Mouse (Mus musculus) retina, postnatal 1 day (tissue): Measurements from ENCODE around the gene Smagp.

ENCODE experiments used
- DNase-seq: peaks from one replicate; pipeline ENCODE4 v3.0.0-alpha.2; 2012

Smagp gene

DNA sequence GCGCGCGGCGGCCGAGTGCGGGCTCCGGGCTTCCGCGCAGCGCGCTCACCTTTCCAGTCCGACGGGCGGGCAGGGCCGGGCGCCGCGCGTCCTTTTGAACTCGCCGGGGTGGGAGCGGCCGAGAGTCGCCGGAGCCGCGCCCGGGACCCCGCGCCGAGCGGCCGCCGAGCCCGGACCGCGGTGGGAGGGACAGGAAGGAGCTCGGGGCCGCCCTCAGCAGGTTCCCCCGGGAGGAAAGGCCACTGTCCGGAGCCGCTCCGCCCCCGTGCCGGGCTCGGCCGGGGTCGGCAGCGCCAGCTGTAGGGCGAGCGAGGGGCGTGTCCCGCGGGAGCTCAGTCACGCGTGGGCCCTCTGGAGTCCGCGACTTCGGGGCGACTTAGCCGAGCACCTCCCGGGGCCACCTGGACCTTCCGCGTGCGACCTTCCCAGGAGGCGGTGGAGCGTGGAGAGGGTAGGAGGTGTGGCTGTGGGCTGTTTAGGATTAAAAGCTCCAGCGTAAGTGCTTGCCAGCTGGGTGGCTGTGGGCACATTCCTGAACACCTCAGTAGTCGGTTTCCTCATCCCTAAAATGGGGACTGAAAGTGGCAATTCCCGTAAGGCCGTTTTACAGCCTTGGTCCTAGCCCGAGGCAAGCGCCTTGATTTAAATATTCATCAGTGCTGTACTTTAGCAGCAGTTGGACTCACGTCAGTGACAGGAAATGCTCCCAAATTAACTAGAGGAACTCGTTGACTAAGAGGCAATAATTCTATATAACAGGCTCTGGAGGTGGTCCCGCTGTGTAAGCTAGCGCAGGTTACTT, at the start of gene Smagp:
TSS of gene Smagp (minus strand) at position 241 of the 802 bp plus-strand sequence.
- peak; percentile 56 for DNase-seq

DNA sequence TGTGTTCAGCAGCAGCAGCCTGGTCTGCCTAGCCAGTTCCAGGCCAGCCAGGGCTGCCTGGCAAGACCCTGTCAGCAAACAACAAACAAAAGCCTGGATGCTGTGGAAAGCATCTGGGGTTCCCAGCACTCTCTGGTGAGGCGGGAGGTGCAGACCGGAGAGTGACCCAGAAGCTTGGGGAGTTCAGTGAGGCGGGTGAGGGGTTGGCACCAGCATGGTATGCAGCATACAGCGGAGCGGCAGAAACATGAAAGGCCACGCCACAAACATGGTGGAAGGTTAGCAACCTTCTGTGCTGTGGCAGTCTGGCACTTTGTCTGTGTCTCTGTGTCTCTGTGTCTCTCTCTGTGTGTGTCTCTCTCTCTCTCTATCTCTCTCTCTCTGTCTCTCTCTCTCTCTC, 49.7 kb upstream of the Smagp start:
- DNase-seq = no peak

DNA sequence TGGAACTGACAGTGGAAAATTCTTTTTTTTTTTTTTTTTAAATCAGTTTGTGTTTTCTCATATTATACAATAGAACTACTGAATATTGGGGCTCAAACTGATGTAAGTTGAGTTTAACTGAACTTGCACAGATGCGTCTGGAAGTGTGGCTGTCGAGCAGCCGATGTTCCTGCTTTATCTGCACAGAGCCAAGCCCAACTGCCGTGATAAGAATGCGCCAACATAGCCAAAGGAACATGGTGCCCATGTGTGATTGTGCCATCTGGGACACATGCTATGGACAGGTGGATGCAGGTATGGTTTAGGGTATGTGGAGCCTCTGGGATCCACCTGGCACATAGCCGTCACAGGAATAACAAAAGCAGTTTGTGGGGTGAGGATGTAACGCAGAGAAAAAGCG, 49.1 kb upstream of the Smagp start:
- no peak for DNase-seq

DNA sequence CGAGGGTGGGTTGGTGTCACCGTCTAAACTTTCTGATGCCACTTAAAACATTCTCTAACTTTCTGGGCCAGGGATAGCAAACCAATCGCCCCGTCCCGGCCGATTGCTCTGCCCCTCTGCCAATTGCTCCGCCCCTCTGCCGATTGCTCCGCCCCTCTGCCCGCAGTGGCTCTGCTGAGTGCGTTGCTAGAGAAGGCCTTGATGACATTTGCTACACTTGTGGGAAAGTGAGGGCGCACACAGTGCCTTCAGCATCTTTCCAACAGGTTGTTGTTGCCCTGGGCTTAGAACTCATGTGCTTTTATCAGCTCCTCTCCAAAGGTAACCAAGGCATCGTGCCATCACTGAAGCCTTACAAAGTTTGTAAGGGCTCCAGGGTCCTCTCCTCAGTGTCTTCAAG, 48.5 kb upstream of the Smagp start:
- no peak for DNase-seq

DNA sequence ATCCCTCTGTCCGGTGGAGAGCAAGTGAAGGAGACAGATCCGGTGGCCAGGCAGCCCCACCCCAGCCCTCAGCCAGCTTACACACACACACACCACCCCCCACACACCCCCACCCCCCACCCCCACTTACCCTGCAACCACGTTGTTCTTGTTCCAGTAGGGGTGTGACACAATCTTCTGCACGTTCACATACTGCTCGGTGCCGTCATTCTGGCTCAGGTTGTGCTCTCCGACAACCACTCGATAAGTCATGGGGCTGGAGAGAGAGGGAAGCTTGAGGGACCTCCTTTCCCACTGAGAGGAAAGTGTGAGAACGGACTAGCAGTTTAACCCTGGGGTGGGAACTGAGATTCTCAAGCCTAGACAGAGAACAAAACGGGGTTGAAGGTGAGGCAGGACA, 47.7 kb upstream of the Smagp start:
- DNase-seq = no peak

DNA sequence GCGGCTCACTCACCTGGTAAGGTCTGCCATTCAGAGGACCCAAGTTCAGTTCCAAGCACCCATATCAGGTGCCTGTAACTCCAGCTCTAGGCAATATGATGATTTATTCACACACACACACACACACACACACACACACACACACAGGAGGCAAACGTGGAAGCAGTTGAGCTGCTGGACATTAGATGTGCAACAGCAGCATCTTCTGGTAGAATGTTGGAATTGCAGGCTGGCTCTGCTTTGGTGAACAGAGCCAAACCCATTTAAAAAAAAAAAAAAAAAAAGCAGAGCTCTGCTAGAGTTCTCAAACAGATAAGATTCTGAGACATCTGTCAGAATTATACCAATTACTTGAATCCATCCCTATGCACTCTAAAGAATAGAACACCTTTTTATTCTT, 46.3 kb upstream of the Smagp start:
- peak; percentile 89 for DNase-seq

DNA sequence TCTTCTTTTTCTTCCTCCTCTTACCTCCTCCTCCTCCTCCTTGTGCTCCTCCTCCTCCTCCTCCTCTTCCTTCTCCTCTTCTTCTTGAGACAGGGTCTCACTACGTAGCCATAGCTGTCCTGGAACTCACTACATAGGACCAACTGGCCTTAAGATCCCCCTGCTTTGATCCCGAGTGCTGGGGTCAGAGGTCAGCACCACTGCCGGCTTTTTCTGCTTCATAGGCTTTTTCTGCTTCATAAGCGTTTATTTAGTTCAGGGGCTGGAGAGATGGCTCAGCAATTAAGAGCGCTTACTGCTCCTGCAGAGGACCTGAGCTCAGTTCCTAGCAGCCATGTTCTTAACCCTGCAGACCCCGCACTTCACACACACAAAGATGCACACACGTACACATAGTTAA, 45.0 kb upstream of the Smagp start:
- no peak for DNase-seq

DNA sequence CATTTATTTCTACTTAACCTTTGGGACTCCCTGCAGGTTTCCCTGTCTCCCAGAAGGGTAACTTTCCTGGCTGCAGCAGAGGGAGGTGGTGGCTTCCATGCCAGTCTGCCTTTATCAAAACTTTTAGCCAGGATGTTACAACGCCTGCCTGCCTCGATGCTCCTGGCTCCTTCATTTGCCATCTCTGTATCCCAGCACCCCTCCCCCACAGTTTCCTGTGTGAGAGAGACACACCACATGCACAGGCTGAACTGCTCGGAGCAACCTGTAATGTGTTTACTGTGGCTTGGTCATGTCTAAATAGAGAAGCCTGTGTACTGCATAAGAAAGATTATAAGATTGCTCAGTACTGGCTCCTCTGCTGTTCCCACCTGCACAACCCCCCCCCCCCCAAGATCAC, 43.6 kb upstream of the Smagp start:
- no peak for DNase-seq

DNA sequence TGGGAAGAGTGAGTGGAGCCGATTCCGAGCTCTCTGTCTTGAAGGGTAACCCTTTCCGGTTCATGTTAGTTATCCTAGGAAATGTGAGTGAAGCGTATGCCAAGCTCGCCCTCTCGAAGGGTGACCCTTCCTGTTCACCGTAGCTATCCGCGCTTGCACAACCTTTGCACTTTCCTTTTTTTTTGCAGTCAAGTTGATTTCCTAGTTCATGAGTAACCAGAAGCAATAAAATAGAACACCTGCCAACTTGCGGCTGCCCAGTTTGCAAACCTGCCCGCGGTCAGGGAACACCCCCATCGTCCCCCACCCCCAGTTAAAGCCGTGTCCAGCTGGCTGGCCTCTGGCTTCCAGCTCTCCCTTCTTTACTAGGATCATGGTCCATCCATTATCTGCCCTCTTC, 42.3 kb upstream of the Smagp start:
- DNase-seq = no peak

DNA sequence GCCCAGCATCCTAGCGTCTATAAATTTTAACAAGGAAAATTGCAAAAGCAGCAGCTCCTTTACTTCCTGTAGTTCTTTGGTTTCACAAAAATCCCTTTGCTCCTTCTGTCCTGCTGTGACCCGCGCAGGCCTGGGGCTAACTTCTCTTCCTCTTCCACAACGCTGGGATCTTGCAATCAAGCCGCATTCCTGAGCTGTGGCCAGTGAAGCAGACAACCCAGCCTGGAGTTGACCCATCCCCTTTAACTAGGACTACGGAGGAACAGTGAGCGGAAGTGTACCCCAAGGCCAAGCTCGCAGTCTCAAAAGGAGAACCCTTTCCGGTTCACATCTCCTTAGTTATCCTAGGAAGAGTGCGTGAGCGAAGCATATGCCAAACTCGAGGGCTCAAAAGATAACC, 41.8 kb upstream of the Smagp start:
- DNase-seq = no peak

DNA sequence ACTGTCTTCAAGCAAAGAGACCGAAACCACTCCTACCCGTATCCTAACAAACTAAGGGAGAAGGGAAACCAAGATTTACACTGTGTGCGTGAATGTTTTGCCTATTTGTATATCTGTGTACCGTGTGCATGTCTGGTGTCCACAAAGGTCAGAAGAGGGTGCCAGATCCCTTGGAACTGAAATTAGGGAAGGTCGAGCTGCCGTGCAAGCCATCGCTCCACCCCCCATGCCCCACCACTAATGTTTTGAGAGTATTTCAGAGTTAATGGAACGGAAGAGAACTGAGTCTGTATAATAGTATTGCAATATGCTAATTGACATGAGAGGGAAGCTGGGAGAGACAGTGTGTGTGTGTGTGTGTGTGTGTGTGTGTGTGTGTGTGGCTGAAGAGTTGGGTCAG, 40.9 kb upstream of the Smagp start:
- no peak for DNase-seq

DNA sequence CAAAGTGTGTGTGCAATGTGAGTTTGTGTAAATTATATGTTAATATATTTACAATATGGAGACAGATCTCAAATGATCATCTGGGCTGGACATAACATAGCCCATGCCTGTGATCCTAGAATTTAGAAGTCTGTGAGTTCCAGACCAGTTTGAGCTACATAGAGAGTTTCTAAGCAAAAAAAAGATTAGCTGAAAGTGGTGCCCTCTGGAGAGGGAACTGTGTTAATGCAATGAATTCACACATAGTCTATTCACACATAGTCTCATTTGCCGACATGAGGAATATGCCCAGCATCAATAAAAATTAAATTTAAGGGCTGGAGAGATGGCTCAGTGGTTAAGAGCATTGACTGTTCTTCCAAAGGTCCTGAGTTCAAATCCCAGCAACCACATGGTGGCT, 39.8 kb upstream of the Smagp start:
- DNase-seq = no peak

DNA sequence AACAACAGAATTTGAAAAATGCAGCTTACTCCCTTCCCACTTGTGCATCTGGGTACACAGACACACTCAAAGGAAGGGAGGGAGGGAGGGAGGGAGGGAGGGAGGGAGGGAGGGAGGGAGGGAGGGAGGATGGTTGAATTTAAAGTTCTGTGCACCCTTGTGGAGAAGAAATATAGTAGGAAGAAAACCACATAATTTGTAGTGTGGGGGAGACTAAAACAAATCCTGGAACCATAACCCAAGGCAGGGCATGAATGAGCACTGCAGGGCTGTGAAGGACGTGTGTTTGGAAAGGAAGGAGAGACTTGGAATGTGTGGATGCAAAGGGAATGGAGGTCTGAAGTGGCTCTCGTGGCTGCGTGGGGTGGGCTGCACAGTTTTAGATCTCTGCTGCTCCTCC, 38.7 kb upstream of the Smagp start:
- DNase-seq = no peak

DNA sequence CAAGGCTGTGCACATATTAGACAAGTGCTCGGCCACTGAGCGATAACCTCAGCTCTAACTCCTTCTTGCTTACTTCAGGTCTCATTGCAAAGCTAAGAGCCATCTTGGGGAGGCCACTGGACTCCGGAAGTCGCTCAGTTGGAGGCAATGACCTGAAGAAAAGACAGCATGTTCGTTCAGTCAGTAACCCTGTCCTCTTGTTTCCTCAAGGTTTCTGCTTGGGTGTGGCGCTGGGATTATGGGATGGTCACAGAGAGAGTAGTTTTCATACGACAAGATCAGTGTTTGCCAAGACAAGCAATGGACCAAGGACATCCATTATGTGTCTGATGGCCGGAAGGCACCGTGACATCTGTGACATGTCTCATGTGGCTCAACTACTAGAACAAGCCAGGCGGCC, 37.8 kb upstream of the Smagp start:
- no peak for DNase-seq

DNA sequence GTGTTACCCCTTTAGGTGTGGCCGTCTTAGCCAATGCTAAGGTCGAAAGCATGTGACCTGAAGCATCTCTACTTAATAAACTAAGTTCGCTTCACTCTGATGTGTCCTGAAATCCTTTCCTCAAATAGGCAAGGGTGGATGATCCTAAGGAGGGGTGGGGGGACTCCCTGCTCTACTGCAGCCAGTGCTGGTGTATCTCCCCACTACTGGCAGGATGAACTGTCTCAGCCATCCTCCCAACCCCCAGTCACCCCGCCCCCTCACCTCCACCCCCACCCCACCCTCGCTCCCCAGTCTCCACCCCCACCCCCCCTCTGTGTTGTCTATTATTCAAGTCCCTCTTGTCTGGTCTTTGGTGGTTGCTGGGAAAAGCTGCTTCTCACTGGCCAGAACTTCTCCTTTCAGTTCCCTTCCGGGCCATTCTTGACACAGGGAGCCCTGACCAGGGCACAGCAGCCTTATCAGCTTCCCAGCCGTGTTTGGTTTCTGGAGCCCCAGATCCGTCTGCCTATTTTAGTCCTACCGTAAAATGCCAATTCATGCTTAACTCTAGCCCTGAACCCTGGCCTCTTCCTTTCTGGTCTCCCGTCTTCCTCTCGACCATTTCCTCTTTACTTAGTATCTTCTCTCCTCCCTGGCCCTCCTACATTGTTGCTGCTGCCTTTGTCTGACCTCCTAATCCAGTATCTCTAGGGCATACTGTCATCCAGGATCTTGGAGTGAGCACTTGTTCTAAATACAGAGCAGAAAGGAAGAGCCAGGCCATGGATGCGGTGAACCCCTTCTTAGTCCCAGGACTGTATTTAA, 37.0 kb upstream of the Smagp start:
- DNase-seq = no peak

DNA sequence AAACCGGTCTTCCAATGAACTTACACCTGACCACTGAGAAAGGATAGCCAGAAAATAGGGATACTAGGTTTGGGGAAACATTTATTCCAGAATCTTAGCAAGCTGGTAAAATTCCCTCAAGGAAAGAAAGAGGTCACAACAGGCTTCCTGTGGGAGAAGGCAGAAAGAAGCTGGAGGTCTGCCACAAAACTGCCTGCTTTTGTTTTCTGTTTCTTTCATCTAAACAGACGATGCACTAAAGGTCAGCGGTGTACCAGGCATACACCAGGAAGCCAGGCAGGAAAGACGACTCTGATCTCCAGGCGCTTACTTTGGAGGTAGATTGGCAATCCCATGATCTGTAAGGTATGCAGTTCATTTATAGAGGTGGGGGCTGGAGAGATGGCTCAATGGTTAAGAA, 34.1 kb upstream of the Smagp start:
- no peak for DNase-seq

DNA sequence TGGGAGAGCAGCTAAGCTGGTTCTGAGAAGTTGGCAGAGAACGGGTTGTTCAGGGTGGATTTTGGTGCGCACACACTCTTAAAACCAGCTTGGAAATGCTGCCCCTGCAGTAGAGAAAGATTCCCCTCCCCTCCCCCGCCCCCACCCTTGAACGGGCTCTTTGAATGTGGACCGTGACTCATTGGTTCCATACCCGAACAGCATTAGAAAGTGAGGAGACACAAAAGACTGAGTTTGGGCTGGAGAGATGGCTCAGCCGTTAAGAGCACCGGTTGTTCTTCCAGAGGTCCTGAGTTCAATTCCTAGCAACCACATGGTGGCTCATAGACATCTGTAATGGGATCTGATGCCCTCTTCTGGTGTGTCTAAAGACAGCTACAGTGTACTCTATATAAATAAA, 33.3 kb upstream of the Smagp start:
- no peak for DNase-seq

DNA sequence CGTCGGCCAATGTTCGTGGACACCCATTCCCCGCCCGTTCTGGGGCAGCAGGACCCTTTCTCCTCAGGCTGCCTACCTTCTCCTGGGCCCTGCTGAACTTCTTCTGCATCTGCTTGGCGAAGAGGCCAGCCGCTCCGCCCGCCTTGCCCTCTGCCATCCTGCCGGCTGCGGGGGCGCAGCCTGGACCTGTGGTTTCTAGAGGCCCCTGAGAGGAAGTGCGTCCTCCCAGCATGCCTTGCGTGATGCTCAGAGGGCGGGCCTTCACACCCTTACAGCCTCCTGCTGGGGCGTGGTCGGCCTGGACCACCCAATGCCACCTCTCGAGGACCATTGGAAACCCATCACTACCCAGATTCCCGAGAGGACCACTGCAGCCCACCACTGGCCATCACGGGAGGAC, 32.6 kb upstream of the Smagp start, which contains the start of gene Bin2:
TSS of gene Bin2 (minus strand) at position 217 of the 400 bp plus-strand sequence.
- no peak for DNase-seq

DNA sequence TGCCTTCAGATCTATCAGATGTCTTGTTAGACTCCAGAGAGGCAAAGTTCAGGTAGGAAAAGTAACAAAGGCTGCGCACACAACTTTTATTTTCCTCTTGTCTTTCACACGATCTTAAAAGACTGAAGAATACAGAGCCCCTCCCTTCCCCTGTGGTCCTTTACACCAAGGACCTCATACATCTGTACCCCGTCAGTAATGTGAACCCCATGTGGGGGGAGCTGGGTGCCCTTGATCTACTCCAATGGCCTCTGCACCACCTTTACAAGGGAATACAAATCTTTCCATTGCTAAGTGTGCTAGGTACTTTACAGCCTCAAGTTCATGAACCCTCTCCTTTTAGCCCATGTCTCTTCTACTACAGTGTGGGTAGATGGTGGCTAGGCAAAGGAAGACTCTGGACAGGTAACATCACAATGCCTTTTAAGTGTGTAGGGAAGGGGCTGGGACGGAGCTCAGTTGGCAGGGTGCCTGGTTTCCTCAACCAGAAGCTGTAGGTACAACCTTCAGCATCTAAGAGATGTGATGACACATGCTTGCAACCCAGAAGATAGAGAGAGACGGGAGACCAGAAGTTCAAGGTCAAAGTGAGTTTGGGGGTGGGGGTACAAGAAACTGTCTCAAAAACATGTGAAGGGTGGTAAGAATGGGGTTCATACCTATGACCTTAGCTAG, 31.3 kb upstream of the Smagp start:
- no peak for DNase-seq

DNA sequence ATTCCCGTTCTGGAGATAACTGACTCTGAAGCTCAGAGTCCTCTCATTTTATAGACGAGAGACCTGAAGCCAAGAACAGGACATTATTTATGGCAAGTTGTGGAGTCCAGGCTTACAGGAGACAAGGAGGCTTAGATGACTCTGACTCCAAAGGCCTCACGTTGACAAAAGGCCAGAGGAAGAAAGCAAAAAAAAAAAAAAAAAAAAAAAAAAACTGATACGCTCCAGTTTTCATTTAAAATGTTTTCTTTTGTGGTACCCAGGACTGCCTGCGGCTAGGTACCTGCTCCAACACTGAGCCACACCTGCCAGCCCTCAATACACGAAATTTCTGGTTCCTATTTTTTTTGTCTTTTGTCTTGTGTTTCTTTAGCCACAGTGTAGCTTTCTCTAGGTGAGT, 30.7 kb upstream of the Smagp start:
- DNase-seq = no peak

DNA sequence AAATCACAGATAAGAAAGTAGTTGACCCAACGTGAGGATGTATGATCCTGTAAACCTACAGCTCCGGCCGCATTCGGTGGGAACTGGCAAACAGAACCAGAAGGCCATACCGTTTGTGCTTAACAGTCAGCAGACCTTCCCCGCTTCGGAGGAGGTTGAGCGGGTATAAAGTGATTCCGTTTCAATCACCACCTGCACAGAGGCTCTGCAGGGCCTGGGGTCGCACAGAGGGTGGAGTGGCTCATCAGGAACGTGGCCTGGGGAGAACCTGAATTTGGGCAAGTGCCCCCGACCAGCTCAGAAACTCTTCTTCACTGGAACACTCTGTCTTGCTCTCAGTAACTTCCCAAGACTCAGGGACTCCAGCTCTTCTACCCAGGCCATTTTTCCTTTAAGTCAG, 30.1 kb upstream of the Smagp start:
- DNase-seq = no peak

DNA sequence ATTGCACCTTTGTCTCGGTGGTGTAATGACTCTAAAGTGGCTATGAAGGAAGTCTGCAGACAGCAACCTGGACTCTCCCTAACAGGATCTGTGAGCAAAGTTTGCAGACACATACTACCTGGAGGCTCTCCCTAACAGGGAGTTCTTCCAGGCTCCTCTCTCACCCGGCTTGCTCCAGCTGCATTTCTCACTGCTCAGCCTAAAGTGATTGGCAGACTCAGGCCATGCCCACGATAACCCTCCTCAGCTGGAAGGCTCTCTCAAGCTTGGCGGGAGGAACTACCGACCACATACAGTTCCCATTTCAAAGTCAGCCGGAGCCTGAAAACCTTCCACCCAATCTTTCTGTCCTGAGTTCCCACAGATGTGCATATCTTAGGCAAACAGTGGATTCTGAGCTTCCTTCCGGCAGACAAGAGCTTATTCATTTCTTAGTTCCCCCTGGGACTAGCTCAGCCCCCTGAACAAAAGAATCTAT, 29.5 kb upstream of the Smagp start:
- no peak for DNase-seq

DNA sequence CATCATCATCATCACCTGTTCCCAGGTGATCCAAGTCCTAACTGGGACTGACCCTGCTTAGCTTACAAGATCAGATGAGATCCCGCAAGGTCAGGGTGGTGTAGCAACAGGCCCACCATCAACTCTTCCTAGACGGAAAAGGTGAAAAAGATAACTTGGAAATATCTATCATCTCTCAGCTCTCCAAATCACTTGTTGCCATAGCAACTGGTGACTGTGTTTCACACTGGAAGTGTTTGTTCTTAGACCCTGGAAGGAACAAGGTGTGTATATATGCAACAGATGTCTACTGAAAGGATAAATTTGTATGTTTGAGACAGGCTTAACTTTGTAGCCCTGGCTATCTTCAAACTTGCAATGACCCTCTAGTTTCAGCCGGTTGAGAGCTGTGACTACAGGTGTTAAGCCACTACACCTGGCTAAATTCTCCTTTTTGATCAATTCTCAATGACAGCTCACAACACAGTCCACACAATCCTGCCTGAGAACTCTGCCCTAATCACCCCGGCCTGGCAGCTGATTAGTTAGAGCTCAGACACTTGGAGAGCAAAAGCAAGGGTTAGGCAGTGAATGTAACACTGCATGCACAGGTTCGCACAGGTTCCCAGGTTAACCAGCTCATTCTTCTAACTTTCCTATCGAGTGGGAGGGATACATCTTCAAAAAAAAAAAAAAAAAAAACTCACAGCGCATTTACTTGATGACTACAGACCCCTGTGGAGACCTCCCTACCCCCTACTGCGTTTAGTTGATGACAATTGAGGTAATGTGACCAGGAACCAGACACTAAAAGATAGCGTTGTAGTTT, 28.9 kb upstream of the Smagp start:
- DNase-seq = no peak
